Mouse (Mus musculus) lung, embryonic 16.5 days (tissue): ENCODE measurements around the gene Med13l. TPM values are rescaled to one million over a fixed set of nuclear protein-coding genes. Genes with fewer than 3 reads are reported as not detected.

Experiments used
- ATAC-seq: fragments of 200-750 bp; cut with Nextera tagmentation; 2 replicates; pipeline ENCODE4 v1.8.0; 2017; ENCODE audit warnings: low read depth, mild to moderate bottlenecking, moderate library complexity
- H3K27ac ChIP-seq: fragments of 300-500 bp; sonication (generic); 2 replicates; pipeline ENCODE4 v1.5.1; 2014; ENCODE audit warnings: mild to moderate bottlenecking, control low read depth, low read length
- H3K27me3 ChIP-seq: fragments of 300-500 bp; sonication (generic); 2 replicates; pipeline ENCODE4 v1.6.1; 2014; ENCODE audit warnings: low read depth, low read length, mixed read lengths; ENCODE audit not compliant: control insufficient read depth, insufficient read depth
- H3K36me3 ChIP-seq: fragments of 300-500 bp; sonication (generic); 2 replicates; pipeline ENCODE4 v1.6.1; 2014; ENCODE audit warnings: low read length; ENCODE audit not compliant: control insufficient read depth, insufficient read depth
- H3K4me1 ChIP-seq: fragments of 300-500 bp; sonication (generic); replicated peaks from 2 replicates; pipeline ENCODE4 v1.6.1; 2014; ENCODE audit warnings: low read length, mixed read lengths; ENCODE audit not compliant: control insufficient read depth, insufficient read depth
- H3K4me2 ChIP-seq: fragments of 300-500 bp; sonication (generic); 2 replicates; pipeline ENCODE4 v1.6.1; 2014; ENCODE audit warnings: low read depth, low read length, control low read depth
- H3K4me3 ChIP-seq: fragments of 300-500 bp; sonication (generic); 2 replicates; pipeline ENCODE4 v1.5.1; 2014; ENCODE audit warnings: mild to moderate bottlenecking, low read length, control low read depth
- H3K9ac ChIP-seq: fragments of 300-500 bp; sonication (generic); 2 replicates; pipeline ENCODE4 v1.6.1; 2014; ENCODE audit warnings: low read length, control low read depth
- H3K9me3 ChIP-seq: fragments of 300-500 bp; sonication (generic); 2 replicates; pipeline ENCODE4 v1.6.1; 2016; ENCODE audit warnings: low read length; ENCODE audit not compliant: control insufficient read depth
- WGBS: fragments of 180-500 bp; shearing (Covaris S2); extraction: QIAGEN DNeasy Blood & Tissue Kit; methylation state at CpG from one replicate; pipeline ENCODE4 v1.1.7; 2014; 5-methylcytosine and 5-hydroxymethylcytosine counted together
- polyA plus RNA-seq: library from polyadenylated mRNA; unstranded; fragments of >200 nt; fragmentation: Nextera tagmentation; extraction: Ambion mirVana; gene quantifications from 2 replicates; pipeline ENCODE4 v1.2.1, GENCODE M21; 2015

Gene Med13l
- polyA plus RNA-seq, 1 experiment from 2014 or later = 9.5 TPM

DNA sequence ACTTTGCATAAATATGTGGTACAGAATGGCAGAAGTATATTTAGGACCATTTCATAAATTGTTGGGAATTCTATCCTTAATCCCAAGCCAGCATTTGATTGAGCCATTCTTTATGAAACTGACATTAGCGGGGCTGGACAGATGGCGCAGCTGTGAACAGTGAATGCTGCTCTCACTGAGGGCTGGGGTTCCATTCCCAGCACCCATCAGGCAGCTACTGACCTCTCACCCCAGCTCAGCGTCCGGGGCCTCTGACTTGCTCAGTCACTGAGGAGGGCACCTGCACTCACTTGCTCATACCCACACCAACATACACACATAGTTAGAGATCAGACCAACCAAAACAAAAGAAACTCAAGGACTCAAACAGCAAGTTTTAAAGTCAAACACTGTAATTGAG, 24.9 kb downstream of the Med13l start:
- H3K9ac ChIP-seq = no peak overlapping the region
- no peaks in the 10 kb centered on the region for H3K36me3 ChIP-seq
- peaks cover 10% of the 10 kb centered on the region for H3K4me1 ChIP-seq
- H3K4me2 ChIP-seq = no peak overlapping the region
- no peaks in the 10 kb centered on the region for H3K9me3 ChIP-seq
- no peak for ATAC-seq
- WGBS = 60% methylated on average over 4 of the region's 4 CpGs
- no peaks in the 10 kb centered on the region for H3K27me3 ChIP-seq
- no peak overlapping the region for H3K27ac ChIP-seq
- no peak overlapping the region for H3K4me3 ChIP-seq

DNA sequence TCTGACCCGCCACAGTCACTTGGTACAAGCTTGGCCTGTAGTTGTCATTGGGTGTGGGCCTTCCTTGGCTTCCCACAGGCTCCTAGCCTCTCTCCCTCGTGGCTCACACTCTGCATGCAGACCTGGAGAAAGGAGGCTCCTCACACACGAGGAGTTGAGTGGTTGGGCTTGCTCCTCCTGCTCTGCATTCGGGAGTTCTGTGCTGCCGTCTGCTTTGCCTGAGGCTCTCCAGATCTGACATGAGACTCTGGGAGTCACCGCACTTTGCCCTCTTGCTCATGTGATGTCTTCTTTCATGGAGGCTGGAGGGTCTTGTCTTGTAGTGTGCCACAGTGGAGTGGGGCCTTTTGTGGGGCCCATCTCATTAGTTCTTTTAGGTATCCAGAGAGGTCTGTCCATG, 26.1 kb downstream of the Med13l start:
- Histone ChIP-seq H3K4me1 (peaks cover 22% of the 10 kb centered on the region), H3K27ac (no peak overlapping the region)
- WGBS = 49% methylated on average over 6 of the region's 6 CpGs

DNA sequence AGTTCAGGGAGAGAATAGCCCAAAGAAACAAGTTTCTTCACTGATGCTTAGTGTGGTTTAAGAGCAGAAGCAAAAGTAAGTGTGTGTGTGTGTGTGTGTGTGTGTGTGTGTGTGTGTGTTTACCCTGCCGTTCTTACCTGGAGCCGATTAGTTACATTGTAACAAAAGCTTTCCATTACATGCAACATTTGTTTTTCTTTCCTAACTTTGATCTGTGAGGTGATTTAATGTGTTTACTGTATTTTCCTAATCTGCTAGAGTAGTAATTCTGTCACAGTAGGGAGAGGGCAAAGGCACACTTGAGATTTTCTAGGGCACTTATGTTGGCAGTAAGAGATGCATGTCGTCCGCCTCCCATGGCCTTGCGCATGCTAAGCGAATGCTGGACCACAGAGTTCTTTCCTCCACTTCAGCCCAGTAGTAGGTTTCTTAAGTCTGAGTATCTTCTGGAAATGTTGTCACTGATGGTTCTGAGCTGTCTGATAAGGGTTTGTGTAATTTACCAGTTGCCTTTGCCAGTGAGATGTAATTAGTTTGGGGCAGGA, 28.0 kb downstream of the Med13l start:
- no peak overlapping the region for H3K4me3 ChIP-seq
- no peak overlapping the region for H3K4me2 ChIP-seq
- H3K27me3 ChIP-seq = no peaks in the 10 kb centered on the region
- 53% methylated on average over 6 of the region's 6 CpGs for WGBS
- peaks cover 32% of the 10 kb centered on the region for H3K4me1 ChIP-seq
- no peak overlapping the region for H3K9ac ChIP-seq
- H3K9me3 ChIP-seq = no peaks in the 10 kb centered on the region
- no peaks in the 10 kb centered on the region for H3K36me3 ChIP-seq
- H3K27ac ChIP-seq = no peak overlapping the region
- ATAC-seq = no peak

More for the DNA sequence above, 26.1 kb downstream of the Med13l start:
- H3K4me3 ChIP-seq = no peak overlapping the region
- no peaks in the 10 kb centered on the region for H3K36me3 ChIP-seq
- ATAC-seq = no peak
- H3K9ac ChIP-seq = no peak overlapping the region
- no peak overlapping the region for H3K4me2 ChIP-seq
- no peaks in the 10 kb centered on the region for H3K9me3 ChIP-seq
- no peaks in the 10 kb centered on the region for H3K27me3 ChIP-seq

DNA sequence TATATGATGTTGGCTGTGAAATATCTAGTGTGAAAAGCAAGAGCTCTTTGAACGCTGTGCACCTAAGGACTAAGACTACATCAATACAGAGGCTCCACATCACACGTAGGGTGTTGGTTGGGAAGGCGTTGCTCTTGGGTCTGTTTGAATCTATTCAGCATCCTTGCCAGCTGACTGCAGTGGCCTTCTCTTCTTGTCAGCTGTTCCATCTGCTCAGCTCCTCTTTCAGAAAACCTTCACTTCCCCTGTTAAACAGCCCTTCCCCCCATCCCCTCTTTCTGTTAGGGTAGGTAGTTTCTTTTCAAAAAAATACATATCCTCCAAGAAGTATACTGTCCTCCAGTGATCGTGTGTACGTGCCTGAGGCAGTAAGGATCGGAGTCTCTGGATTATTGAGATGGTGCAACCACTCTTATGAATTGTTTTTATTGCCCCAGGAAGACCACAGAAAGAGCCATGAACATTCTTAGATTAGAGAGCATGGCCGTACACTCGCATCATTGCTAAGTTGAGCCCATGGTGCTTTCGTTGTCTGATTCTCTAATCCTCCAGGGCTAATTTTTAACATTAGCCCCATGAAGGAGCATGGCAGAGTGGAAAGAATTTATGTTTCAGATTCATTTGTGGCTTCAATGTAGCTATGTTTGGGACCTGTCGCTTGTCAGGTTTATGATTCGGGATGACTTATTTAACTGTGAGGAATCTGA, 28.9 kb downstream of the Med13l start:
- H3K4me3 ChIP-seq = no peak overlapping the region
- no peak overlapping the region for H3K9ac ChIP-seq
- peaks cover 32% of the 10 kb centered on the region for H3K4me1 ChIP-seq
- H3K27me3 ChIP-seq = no peaks in the 10 kb centered on the region
- no peaks in the 10 kb centered on the region for H3K36me3 ChIP-seq
- H3K9me3 ChIP-seq = no peaks in the 10 kb centered on the region
- no peak overlapping the region for H3K27ac ChIP-seq
- no peak for ATAC-seq
- H3K4me2 ChIP-seq = no peak overlapping the region
- 78% methylated on average over 11 of the region's 11 CpGs for WGBS

DNA sequence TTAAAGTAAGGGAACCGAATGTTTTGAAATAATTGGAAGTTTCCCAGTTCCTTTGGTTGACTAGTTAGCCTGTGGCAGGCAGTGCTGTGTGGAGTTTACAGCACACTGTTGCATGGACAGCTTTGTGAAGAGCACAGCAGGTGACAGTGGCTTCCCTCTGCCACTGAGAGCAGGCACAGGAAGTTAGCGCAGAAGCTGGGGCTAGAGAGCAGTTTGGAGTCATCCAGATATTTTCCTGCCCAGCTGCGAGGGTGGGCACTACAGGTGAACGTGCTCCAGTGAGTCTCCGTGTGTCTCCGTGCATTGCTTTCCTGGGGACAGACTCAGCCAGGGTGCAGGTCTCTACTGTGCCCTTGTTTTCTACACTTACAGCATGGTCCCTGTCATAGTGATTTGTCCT, 30.4 kb downstream of the Med13l start:
- Histone ChIP-seq H3K36me3 (no peaks in the 10 kb centered on the region), H3K9ac (no peak overlapping the region), H3K4me1 (peaks cover 32% of the 10 kb centered on the region), H3K4me3 (no peak overlapping the region), H3K9me3 (no peaks in the 10 kb centered on the region), H3K27ac (no peak overlapping the region; the same call in 1 of the 2 replicates), H3K27me3 (no peaks in the 10 kb centered on the region), H3K4me2 (no peak overlapping the region)
- 0 out of 2 replicates have a peak, but pooled peaks have one; percentile 24 for ATAC-seq
- WGBS = 36% methylated on average over 6 of the region's 6 CpGs

DNA sequence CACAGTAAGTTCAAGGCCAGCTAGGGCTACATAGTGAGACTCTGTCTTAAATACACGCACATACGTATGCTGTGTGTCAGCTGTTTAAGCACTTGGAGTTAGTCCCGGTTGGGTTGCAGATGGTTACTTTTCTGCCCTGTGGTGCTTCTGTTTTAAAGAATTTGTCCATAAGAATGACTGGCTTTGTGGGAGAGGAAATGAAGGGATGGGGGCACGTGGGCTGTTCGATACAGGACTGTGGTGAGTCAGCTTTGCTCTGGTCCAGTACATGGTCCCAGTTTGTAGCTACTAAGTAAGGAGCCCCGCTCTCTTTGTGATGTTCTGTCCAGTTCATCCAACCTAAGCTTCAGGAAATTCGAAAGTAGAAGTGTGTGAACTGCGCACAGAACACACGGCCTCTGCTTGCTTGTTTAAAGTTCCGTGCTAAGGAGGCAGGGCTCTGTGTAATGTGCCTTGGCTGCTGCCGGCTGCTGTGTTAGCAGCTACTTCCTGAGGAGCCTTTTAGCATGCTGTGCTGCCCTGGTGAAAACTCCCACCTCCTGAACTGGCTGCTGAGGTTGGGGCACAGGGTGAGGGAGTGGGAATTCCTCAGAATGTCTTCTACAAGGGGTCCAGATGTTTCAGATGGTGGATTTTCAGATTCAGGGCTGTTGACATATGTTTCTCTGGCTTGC, 31.5 kb downstream of the Med13l start:
- H3K36me3 ChIP-seq = no peaks in the 10 kb centered on the region
- WGBS = 20% methylated on average over 11 of the region's 11 CpGs
- peak; percentile 53 for ATAC-seq
- H3K4me3 ChIP-seq = 0 out of 2 replicates have a peak overlapping the region, but pooled peaks have one; percentile 13
- peak overlapping the region; percentile 33 for H3K4me2 ChIP-seq
- H3K4me1 ChIP-seq = peaks cover 32% of the 10 kb centered on the region
- peak overlapping the region; percentile 11; the same call in 1 of the 2 replicates for H3K9ac ChIP-seq
- no peaks in the 10 kb centered on the region for H3K9me3 ChIP-seq
- H3K27ac ChIP-seq = no peak overlapping the region
- H3K27me3 ChIP-seq = no peaks in the 10 kb centered on the region

DNA sequence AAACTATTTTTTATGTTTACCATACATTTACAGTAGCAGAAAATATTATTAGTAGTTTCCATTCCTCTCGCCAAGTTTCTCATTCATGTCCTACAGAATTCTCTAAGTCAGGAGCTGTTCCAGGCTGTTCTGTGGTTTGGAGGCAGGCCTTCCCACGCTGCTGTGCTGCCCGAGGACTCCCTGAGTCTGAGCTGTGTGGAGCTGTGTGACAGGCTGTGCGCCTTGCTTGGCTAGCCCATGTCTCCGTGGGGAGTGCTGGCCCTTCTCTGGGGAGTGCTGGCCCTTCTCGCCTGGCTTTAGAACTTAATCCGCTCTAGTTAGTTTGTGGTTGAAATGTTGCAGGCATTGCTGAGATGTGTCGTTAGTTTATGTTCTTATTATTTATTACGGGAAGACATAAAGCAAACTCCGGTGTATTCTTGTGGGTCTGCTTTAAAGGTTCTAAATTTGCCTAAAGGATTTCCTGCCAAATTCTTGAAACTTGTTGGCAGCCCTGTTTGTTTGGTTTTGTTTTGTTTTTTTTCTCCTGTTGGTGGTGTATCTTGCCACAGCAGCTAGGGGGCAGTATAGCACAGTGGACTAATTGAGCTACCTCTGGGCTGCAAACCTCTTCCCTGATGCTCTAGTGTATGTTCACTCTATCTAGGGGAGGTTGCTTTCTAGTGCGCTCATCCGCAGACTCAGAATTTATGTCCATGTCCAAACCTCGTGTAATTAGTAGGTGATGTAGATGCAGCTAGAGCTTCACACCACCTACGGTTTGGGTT, 34.2 kb downstream of the Med13l start:
- H3K4me1 ChIP-seq = peaks cover 26% of the 10 kb centered on the region
- 58% methylated on average over 14 of the region's 14 CpGs for WGBS

DNA sequence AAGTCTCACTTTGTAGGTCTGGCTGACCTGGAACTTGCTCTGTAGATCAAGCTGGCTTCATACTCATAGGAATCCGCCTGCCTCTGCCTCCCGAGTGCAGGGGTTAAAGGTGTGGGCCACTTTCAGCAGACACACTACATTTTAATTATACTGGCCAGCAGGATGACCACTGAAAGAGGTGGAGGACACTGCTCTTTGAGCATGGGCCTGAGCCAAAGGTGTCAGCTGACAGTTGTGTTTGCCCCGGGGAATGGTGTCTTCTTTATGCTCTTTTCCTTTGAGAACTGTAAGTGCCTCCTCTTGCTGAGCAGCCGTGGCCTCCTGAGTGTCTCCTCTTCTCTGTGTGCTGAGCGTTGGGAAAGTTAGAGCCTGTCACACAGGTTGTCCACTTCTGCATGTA, 35.4 kb downstream of the Med13l start:
- no peaks in the 10 kb centered on the region for H3K36me3 ChIP-seq
- no peak overlapping the region for H3K27ac ChIP-seq
- peaks cover 22% of the 10 kb centered on the region for H3K4me1 ChIP-seq
- no peak overlapping the region for H3K9ac ChIP-seq
- WGBS = 73% methylated on average over 5 of the region's 5 CpGs
- no peaks in the 10 kb centered on the region for H3K27me3 ChIP-seq
- no peak overlapping the region for H3K4me3 ChIP-seq
- no peaks in the 10 kb centered on the region for H3K9me3 ChIP-seq
- H3K4me2 ChIP-seq = no peak overlapping the region
- ATAC-seq = no peak

More for the DNA sequence above, 34.2 kb downstream of the Med13l start:
- Histone ChIP-seq H3K9ac (no peak overlapping the region), H3K4me3 (no peak overlapping the region), H3K27ac (0 out of 2 replicates have a peak overlapping the region, but pooled peaks have one; percentile 11), H3K4me2 (no peak overlapping the region), H3K27me3 (no peaks in the 10 kb centered on the region), H3K9me3 (no peaks in the 10 kb centered on the region), H3K36me3 (no peaks in the 10 kb centered on the region)
- ATAC-seq = peak; percentile 41; the same call in 1 of the 2 replicates
